Mouse (Mus musculus) liver, adult 2 months (tissue): ENCODE measurements around the gene Gm20388. TPM values are rescaled to one million over a fixed set of nuclear protein-coding genes. Genes with fewer than 3 reads are reported as not detected.

ENCODE experiments used
- DNase-seq: peaks from one replicate; pipeline ENCODE4 v3.0.0-alpha.2; 2011; ENCODE audit warnings: low read depth, low spot score; ENCODE audit errors: extremely low read depth
- H3K27ac ChIP-seq: fragments of 200-500 bp; replicated peaks from 2 replicates; pipeline ENCODE4 v1.5.1; 2012; ENCODE audit warnings: low read depth, mild to moderate bottlenecking, control low read depth, inconsistent platforms, low read length; ENCODE audit not compliant: insufficient read depth
- H3K27me3 ChIP-seq: fragments of 200-500 bp; 2 replicates; pipeline ENCODE4 v1.6.1; 2012; ENCODE audit warnings: mild to moderate bottlenecking, moderate library complexity, low read length, inconsistent platforms; ENCODE audit not compliant: control insufficient read depth, insufficient read depth
- H3K36me3 ChIP-seq: fragments of 200-500 bp; 2 replicates; pipeline ENCODE4 v1.6.1; 2012; ENCODE audit warnings: low read length, inconsistent platforms; ENCODE audit not compliant: control insufficient read depth, insufficient read depth
- H3K4me1 ChIP-seq: fragments of 200-500 bp; 2 replicates; pipeline ENCODE4 v1.6.1; 2011; ENCODE audit warnings: low read length; ENCODE audit not compliant: control insufficient read depth, insufficient read depth
- H3K4me3 ChIP-seq: fragments of 200-500 bp; 2 replicates; pipeline ENCODE4 v1.5.1; 2011; ENCODE audit warnings: low read depth, mild to moderate bottlenecking, control low read depth, low read length, moderate library complexity; ENCODE audit not compliant: insufficient read depth
- H3K79me2 ChIP-seq: fragments of 200-500 bp; 2 replicates; pipeline ENCODE4 v1.6.1; 2012; ENCODE audit warnings: inconsistent platforms, mild to moderate bottlenecking, low read length, moderate library complexity; ENCODE audit not compliant: control insufficient read depth, insufficient read depth
- H3K9ac ChIP-seq: fragments of 200-500 bp; 2 replicates; pipeline ENCODE4 v1.6.1; 2012; ENCODE audit warnings: low read depth, mild to moderate bottlenecking, control low read depth, inconsistent platforms, low read length
- CTCF ChIP-seq: fragments of 200-500 bp; IDR thresholded peaks from 2 replicates; pipeline ENCODE4 v1.5.1; 2011; ENCODE audit warnings: low read depth, low read length, control low read depth
- POLR2A ChIP-seq: fragments of 200-500 bp; IDR thresholded peaks from 2 replicates; pipeline ENCODE4 v1.6.1; 2011; ENCODE audit warnings: low read length, control low read depth; ENCODE audit not compliant: insufficient read depth; ENCODE audit errors: extremely low read depth
- WGBS: fragments of 180-500 bp; shearing (Covaris S2); methylation state at CpG from one replicate; pipeline ENCODE4 v1.1.7; 2018; 5-methylcytosine and 5-hydroxymethylcytosine counted together
- polyA plus RNA-seq: library from polyadenylated mRNA; depleted of rRNA; stranded (reverse); fragments of >200 nt; gene quantifications from 2 replicates; pipeline ENCODE4 v1.2.3, GENCODE M21; 2012
- total RNA-seq: library from RNA; depleted of rRNA; stranded (reverse); fragments of >200 nt; gene quantifications from 2 replicates; pipeline ENCODE4 v1.2.3, GENCODE M21; 2014

The Gm20388 gene
- total and polyA plus RNA-seq, 2 experiments: 6.4 to 19.9 TPM

GRCm38 (mm10) chr8:120743149-120743897 lies 832.7 kb downstream of the Gm20388 start:
- H3K4me3 ChIP-seq: no peak overlapping the region
- H3K9ac ChIP-seq: no peak overlapping the region
- TF ChIP-seq POLR2A (no peak), CTCF (no peak)
- no peaks in the 10 kb centered on the region for H3K27me3 ChIP-seq
- peaks cover 3% of the 10 kb centered on the region; the same call in 1 of the 2 replicates for H3K4me1 ChIP-seq
- H3K79me2 ChIP-seq: no peaks in the 10 kb centered on the region
- no peaks in the 10 kb centered on the region for H3K36me3 ChIP-seq
- peak overlapping the region; percentile 66 for H3K27ac ChIP-seq
- WGBS: 57% methylated on average over 12 of the region's 12 CpGs
- DNase-seq: peak; percentile 53

GRCm38 (mm10) chr8:120743898-120744290 lies 833.3 kb downstream of the Gm20388 start:
- no peaks in the 10 kb centered on the region for H3K79me2 ChIP-seq
- no peak overlapping the region for H3K9ac ChIP-seq
- H3K27me3 ChIP-seq: no peaks in the 10 kb centered on the region
- no peaks in the 10 kb centered on the region for H3K36me3 ChIP-seq
- 75% methylated on average over 4 of the region's 4 CpGs for WGBS
- no peak overlapping the region for H3K4me3 ChIP-seq
- H3K4me1 ChIP-seq: peaks cover 3% of the 10 kb centered on the region; the same call in 1 of the 2 replicates
- H3K27ac ChIP-seq: peak overlapping the region; percentile 66
- no peak for TF ChIP-seq POLR2A
- no peak for TF ChIP-seq CTCF
- DNase-seq: no peak

GRCm38 (mm10) chr8:120744448-120744847 lies 833.8 kb downstream of the Gm20388 start:
- peaks cover 3% of the 10 kb centered on the region; the same call in 1 of the 2 replicates for H3K4me1 ChIP-seq
- H3K79me2 ChIP-seq: no peaks in the 10 kb centered on the region
- DNase-seq: no peak
- peak overlapping the region; percentile 66 for H3K27ac ChIP-seq
- no peak overlapping the region for H3K9ac ChIP-seq
- no peaks in the 10 kb centered on the region for H3K27me3 ChIP-seq
- WGBS: 79% methylated on average over 5 of the region's 5 CpGs
- H3K36me3 ChIP-seq: no peaks in the 10 kb centered on the region
- no peak for TF ChIP-seq CTCF
- no peak for TF ChIP-seq POLR2A
- H3K4me3 ChIP-seq: no peak overlapping the region

- Histone ChIP-seq H3K36me3 (no peaks in the 10 kb centered on the region), H3K79me2 (no peaks in the 10 kb centered on the region), H3K4me1 (peaks cover 3% of the 10 kb centered on the region; the same call in 1 of the 2 replicates), H3K9ac (no peak overlapping the region), H3K4me3 (no peak overlapping the region), H3K27ac (no peak overlapping the region), H3K27me3 (no peaks in the 10 kb centered on the region)
- 85% methylated on average over 7 of the region's 7 CpGs for WGBS
- peak; percentile 33 for DNase-seq
- TF ChIP-seq CTCF (no peak), POLR2A (no peak)
Observed at GRCm38 (mm10) chr8:120745226-120745625, 834.6 kb downstream of the Gm20388 start.

GRCm38 (mm10) chr8:120746007-120746701 lies 835.5 kb downstream of the Gm20388 start:
- H3K79me2 ChIP-seq: no peaks in the 10 kb centered on the region
- peaks cover 5% of the 10 kb centered on the region; the same call in 1 of the 2 replicates for H3K4me1 ChIP-seq
- H3K36me3 ChIP-seq: no peaks in the 10 kb centered on the region
- no peak for DNase-seq
- 93% methylated on average over 18 of the region's 18 CpGs for WGBS
- TF ChIP-seq CTCF (no peak), POLR2A (no peak)
- H3K27me3 ChIP-seq: no peaks in the 10 kb centered on the region
- H3K27ac ChIP-seq: no peak overlapping the region
- H3K4me3 ChIP-seq: no peak overlapping the region
- no peak overlapping the region for H3K9ac ChIP-seq

GRCm38 (mm10) chr8:120747286-120747685 lies 836.6 kb downstream of the Gm20388 start:
- Histone ChIP-seq H3K4me1 (peaks cover 9% of the 10 kb centered on the region; the same call in 1 of the 2 replicates), H3K9ac (no peak overlapping the region), H3K36me3 (no peaks in the 10 kb centered on the region), H3K27ac (no peak overlapping the region), H3K79me2 (no peaks in the 10 kb centered on the region), H3K27me3 (no peaks in the 10 kb centered on the region), H3K4me3 (no peak overlapping the region)
- no peak for DNase-seq
- 93% methylated on average over 7 of the region's 7 CpGs for WGBS
- TF ChIP-seq POLR2A: no peak
- no peak for TF ChIP-seq CTCF
